Mouse (Mus musculus) spleen, adult 2 months (tissue): ENCODE data around the gene Smarca4.

ENCODE experiments used
- CTCF ChIP-seq: fragments of 200-500 bp; IDR thresholded peaks from 2 replicates; pipeline ENCODE4 v1.5.1; 2011; ENCODE audit warnings: mild to moderate bottlenecking, inconsistent platforms; ENCODE audit not compliant: insufficient read depth, insufficient read length, insufficient replicate concordance; ENCODE audit errors: extremely low read depth
- POLR2A ChIP-seq: fragments of 200-500 bp; IDR thresholded peaks from 2 replicates; pipeline ENCODE4 v1.6.1; 2011; ENCODE audit warnings: low read depth, low read length, inconsistent platforms

- TF ChIP-seq POLR2A (no peak), CTCF (no peak)
These were observed 131.3 kb downstream of the Smarca4 start for GRCm38 (mm10) chr9:21747238-21747774.
